In the genomic region with DNA sequence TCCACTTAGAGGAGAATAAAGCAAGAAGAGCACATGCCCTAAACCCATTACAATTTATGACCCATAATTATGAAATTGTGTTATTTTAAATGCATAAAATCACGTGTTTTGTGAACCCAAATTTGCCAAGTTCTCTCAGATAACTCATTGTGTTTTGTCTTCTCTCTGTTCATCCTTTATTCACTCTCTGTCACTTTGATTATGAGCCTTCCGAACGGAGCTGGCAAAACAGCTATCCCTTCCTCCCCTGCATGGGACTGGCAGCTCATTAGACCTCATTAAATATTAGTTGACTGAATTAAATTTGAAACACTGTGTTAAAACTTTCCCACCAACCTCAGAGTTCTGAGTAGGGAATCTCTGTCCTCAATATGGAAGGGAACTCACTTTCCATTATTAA, we compare ENCODE assay signal across 16 mouse cellular contexts.
DNase-seq lines count a peak whose midpoint lies in the region.
"Had no signal": no experiment of that assay in that cellular context is flagged by ENCODE, and none has a peak within 500 bp of the region (broad histone marks: within the 10 kb centered on the region; RNA-seq: fewer than 3 reads in every experiment).

No protein-coding gene starts in this region.

- DNase-seq in heart, adult 11 months = peak; percentile 1
- DNase-seq in heart, postnatal 36 days = no peak
- DNase-seq in Muller cell, postnatal 12 days (ENCODE audit: inconsistent ontology term) = peak; percentile 79
- DNase-seq in retina, embryonic 14.5 days (ENCODE audit: low spot score) = peak; percentile 82
- DNase-seq in left cerebral cortex, postnatal 36 days (ENCODE audit: low spot score in 2 of 2) = no peak
- no peak for DNase-seq in cerebellum, adult 11 months
- DNase-seq: adrenal gland, adult 8-10 months; adrenal gland, postnatal 14 days; adrenal gland, postnatal 36 days; cerebellum, adult 18-20 months; cerebellum, adult 8-10 months; cerebellum, adult 9-11 months; cerebellum, postnatal 14 days; cerebellum, postnatal 36 days; embryo, embryonic 11 days; forebrain, postnatal 0 days had no signal

- intact Hi-C loops in heart, postnatal 36 days (cut with DNase I) = no loop called here
- intact Hi-C loops in left cerebral cortex, postnatal 36 days (cut with DNase I) = no loop called here

Comparison
In these comparisons a context has a peak if more than half of its experiments do, and no peak if none do; other contexts are left out.
1. DNase-seq: peak in heart, adult 11 months (single experiment), Muller cell, postnatal 12 days (single experiment) and retina, embryonic 14.5 days (single experiment); none in heart, postnatal 36 days (0 of 2), left cerebral cortex, postnatal 36 days (0 of 2) and cerebellum, adult 11 months (single experiment).